Mouse (Mus musculus): ENCODE results near the gene 1500011B03Rik.

1500011B03Rik gene

DNA sequence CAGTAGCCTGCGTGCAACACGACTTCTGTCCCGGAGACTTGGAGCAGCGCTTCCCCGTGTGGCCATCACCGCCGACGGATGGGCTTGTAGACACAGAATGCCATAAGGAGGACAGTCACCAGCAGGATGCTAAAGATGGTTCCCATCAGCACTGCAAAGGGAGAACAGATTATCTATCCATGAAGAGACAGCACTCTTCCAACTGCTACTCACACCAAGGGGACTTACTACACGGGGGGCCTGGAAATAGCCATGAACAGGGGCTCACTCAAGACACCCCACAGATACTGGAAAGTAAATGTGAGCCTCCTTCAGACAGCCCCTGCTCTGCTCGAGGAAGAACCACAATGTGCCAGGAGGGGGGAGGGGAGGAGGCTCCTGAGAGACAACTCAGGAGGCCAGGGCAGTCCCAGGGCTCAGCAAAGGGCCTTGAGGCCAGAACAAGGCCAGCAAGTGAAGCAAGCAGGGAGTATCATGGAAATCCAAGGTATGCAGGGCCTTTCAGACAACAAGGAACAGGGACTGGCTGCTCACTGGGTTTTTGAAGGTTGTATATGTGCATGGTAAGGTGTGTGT, 14.0 kb downstream of the 1500011B03Rik start:
- DNase-seq (ENCODE audit: low spot score in 2 of 2) = no peak

DNA sequence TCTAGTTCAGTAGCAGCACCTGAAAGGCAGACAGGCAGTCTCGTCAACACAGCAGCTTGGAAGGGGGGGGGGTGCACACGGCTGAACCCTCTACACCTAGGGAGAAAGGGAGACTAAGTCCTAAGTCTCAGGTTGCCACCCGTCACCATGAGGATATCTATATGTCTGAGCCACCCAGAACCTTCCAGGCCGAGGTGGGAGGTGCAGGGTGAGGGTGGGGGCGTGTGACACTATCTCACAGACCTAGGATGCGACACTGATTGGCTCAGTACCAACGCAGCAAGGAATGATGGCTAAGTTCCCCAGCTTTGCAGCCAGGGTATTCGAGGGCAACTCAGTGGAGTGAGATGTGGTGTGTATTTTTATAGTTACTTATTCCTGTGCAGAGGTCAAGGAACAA, 14.9 kb downstream of the 1500011B03Rik start:
- no peak for DNase-seq (ENCODE audit: low spot score in 2 of 2)

DNA sequence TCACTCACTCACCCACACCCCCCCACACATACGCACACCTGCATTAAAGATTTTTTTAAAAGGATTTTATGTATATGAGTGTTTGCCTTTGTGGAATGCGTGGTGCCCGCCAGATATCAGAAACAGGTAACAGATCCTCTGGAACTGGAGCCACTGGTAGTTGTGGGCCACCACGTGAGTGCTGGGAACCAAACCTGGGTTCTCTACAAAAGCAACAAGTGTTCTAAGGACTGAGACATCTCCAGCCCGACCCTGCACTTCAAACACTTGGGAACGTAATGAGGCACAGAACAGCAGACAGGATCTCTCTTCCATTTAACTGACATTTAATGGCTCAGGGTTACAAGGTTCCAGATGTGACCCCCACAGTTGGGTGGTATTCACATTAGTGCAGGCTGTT, 15.4 kb downstream of the 1500011B03Rik start:
- no peak for DNase-seq (ENCODE audit: low spot score in 2 of 2)

DNA sequence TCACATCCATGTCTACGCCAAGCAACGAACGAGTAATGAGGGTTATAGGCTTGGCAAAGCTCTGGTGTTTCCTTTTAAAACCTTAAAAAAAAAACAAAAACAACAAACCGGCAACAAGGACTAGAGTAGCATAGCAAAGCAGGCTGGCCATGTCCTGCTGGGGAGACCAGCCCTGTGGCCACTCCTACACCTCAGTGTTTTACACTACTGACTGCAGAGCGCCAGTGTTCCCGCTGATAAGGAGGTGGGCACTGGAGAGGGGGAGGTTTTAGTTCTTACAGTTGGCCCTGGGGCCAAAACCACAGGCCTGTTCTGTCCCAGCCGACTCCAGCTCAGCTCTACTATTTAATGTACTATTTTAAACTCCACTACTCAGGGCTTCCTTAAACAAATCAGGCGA, 15.8 kb downstream of the 1500011B03Rik start:
- DNase-seq (ENCODE audit: low spot score in 2 of 2) = no peak

DNA sequence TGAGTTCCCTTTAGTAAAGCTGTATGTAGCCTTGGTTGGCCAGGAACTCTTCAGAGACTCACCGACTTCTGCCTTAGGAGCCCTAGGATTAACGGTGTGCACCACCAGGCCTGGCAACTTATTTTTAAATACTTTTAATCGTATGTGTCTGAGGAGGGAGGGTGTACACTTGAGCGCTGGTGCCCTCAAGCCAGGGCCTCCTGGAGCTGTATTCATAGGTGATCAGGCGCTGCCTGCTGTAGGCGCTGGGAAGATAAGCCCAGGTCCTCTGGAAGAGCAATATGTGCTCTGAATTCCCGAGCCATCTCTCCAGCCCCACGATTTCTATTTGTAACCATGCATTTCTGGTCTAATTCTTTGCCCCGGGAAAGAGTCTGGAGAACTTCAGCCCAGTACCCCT, 16.2 kb downstream of the 1500011B03Rik start:
- no peak for DNase-seq (ENCODE audit: low spot score in 2 of 2)

DNA sequence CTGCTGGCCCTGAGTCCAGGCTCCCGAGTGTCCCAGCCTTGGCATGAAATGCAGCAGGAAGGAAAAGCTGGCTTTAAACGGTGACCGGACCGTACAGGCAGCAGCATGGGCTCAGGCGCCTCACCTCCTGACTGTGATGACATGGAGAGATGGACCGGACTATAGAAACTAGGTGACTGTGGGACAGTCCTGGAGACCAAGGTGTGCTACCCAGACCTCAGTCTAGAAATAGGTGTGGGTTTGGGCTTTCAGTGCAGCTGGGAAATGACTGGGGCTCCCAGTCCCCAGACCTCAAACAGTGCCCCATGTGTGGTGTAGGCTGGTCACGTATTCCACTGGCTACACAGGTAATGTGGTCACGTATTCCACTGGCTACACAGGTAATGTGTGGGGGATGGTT, 16.6 kb downstream of the 1500011B03Rik start:
- DNase-seq (ENCODE audit: low spot score in 2 of 2) = no peak

DNA sequence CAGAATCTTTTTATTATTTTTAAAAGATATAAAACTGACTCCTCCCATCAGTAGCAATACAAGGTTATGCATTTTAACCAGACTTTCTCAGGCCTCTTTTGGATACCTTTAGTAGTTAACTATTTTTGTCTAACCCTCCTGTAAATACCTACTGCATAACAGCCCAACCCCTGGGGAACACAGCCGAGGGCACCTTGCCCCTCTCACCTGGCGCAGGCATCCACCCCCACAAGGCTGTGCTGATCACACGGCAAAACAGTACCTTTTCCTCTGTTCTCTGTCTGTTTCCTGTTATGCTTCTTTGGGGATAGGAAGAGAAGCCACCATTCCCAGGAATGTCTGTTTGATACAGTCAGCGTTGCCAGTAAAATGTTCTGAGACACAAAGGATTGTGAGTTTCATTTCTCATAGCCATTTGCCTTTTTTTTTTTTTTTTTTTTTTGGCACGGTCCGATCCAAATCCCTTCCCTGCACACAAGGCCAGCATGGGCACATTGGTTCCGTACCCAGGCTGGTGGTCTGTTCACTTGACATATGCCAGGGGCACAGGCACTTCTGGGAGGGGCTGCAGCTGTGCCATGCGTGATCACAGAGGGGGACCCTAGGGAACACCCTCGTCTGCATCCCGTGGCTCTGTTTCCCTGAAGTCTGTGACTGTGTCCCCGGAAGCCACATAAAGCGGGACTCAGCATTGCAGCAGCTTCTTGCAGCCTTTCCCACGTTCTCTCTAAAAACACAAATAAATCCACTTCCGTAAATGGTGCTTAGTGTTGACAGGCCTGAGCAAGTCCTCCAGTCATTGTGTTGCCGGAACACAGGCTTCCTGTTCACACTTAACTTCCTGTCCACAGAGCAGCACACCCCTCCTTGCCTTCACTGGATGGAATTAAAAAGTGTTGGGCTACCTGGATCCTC, 17.6 kb downstream of the 1500011B03Rik start:
- peak; percentile 43 to 52 for DNase-seq (ENCODE audit: low spot score in 2 of 2)

DNA sequence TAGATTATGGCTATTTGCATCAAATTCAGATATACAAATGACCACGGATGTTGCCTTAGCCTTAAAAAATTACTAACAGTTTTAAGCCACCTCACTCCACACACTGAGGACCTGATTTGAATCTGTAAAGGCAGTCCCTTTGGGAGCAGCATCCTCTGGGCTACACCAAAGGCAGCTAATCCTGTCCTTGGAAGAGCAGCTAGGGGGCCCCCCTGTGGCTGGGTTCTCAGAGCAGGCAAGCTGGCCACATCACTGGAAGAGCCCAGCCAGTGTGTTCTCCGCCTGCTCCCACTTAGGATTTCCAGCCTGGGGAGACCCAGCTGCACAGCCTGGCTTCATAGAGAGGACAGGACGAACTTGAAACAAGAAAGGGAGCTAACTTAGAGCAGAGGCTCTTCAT, 18.3 kb downstream of the 1500011B03Rik start:
- no peak for DNase-seq (ENCODE audit: low spot score in 2 of 2)

DNA sequence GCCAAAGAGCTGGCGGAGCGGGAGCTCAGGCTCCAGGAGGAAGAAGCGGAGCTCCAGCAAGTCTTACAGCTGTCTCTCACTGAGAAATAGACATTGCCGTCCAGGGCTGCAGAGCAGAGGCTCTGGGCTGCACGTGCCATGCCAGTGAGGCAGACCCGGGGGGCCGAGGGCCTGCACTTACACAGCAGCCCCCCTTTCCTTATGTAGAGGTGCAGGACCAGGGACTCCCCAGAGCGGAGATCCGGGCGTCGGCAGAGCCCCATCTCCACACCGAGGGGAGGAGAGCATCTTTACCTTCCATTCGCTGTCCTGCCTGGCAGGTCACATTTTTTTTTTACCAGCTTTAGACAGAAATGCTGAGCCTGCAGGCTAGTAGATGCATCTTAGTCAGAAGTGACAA, 18.9 kb downstream of the 1500011B03Rik start:
- no peak for DNase-seq (ENCODE audit: low spot score in 2 of 2)

DNA sequence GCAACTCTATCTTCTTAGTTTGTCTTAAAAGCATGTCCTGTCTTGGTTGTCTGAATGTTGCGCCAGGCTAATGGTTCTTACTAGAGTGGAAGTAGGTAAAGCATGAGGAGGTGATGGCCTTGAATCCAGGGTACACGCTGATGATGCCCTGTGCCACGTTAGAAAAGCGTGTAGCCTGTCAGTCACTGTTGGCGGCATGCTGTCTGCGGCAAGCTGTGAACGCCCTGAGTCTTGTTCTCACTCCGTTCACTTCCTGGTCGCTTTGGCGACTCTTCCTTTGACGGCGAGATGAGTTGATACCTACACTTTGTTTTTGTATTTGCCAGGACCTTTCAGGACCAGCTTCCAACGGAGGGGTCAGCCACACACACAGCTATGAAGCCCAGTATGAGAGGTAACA, 20.0 kb downstream of the 1500011B03Rik start:
- DNase-seq (ENCODE audit: low spot score in 2 of 2) = no peak

DNA sequence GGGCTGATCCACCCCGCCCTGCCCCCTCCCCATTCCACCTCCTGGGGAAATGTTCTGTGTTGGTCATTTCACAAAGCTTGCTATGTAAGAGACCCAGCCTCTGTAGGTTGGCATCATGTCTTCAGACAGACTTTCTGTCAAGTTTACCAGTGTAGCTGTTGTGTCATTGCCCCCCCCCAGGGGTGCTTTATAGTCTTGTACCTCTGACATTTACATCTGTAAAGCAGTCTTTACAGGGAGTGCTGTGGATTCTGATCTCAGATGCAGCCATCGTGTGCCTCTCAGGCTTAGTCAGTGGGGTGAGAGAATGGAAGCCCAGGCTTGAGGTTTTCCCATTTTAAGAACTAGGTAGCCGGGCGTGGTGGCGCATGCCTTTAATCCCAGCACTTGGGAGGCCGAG, 21.4 kb downstream of the 1500011B03Rik start:
- DNase-seq (ENCODE audit: low spot score in 2 of 2) = no peak

DNA sequence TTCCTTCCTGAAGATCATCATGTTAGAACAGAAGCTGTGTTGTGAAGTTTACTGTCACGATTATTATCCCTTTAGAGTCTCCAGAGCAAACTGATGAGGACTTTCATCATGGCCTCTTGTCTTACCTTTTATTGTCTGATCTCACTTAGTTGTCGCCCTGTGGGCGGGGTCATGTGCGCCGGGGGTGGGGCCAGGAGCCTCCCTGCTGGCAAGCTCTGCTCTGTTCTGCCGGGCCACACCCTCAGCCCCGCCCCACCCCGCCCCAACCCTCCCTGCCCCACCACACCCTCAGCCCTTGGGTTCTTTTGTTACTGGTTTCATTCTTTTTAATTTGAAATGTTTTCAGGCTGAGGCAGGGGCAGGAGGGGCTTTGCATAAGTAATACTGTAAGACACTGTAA, 22.2 kb downstream of the 1500011B03Rik start:
- DNase-seq (ENCODE audit: low spot score in 2 of 2) = no peak

DNA sequence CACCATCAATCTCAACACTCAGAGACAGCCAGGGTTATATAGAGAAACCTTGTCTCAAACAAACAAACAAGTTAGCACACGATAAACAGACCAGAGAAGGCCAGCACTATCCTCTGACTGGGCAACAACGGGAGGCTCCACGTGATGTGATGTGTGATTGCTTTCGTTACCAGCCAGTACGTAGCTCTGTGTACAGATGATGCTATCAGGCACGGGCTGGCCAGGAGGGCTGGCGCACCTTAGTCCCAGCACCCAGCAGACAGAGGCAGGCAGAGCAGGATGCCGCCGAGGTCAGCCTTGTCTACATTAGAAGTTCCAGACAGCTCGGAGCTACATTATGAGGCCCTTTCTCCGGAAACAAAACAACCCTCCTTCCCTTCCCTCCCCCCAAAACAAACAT, 23.4 kb downstream of the 1500011B03Rik start:
- DNase-seq (ENCODE audit: low spot score in 2 of 2) = no peak

DNA sequence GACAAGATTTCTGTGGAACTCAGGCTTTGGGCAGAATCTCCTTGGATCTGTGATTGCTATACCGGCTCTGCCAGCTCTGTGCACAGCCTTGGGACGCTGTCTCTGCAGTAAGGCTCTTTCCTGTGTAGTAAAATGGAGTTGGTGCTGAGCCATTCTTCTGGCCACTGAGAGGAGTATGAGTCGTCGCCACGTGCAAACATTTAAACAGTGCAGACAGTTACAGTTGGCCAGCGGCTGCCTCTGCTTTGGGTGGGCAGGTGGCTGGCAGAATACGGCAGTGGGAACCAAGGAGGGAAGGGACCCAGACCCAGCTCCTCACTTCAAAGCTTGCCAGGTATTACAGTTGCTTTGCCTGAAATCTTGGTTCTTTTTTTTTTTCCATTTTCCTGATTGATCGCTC, 26.0 kb downstream of the 1500011B03Rik start:
- no peak for DNase-seq (ENCODE audit: low spot score in 2 of 2)

DNA sequence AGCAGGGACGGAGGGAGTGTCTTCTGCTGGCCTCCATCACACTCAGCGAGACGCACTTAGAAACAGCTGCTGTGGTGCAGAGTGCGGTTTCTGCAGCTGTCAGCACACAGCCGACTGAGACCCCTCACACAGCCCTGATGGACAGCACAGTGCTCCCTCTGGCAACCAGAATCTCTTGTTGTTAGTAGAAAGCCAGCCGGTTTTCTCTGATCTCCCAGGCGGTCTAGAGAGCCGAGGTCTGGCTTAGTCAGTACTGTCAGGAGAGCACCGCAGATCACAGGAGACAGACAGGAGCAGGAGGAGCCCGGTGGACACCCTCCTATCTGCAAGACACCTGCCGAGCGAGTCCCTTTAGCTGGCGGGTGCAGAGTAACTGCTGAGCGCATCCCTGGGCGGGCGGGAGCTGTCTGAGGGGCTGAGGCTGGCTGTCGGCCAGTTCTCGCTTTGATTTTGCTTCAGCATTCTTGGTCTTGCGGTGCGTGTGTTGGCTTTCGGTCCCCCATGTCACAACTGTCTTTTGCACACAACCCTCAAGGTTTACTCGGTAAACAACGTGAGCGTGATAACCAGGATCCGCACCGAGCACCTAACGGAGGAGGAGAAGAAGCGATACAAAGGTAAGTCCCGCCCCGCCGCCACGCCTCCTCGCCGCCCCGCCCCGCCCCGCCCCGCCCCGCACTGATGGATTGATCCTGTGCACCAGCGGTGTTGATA, 26.8 kb downstream of the 1500011B03Rik start:
- no peak for DNase-seq (ENCODE audit: low spot score in 2 of 2)

DNA sequence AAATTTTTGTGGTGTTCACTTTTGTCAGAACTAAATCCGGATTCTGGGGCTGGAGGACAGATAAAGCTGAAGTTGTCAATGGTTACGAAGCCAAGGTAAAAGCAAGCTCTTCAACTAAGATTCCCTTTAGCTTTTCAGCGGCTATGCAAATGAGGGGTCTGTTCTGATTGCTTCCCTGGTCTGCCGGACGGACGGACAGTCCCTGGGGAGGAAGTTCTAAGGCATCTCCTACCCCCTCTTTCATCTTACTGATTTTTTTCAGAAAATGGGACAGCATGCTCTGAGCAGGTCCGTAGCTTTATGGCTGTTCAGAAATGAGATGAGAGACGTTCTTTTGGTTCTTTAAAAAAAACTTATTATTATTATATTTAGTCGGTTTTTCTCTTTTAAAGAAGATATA, 27.6 kb downstream of the 1500011B03Rik start:
- DNase-seq (ENCODE audit: low spot score in 2 of 2) = no peak

DNA sequence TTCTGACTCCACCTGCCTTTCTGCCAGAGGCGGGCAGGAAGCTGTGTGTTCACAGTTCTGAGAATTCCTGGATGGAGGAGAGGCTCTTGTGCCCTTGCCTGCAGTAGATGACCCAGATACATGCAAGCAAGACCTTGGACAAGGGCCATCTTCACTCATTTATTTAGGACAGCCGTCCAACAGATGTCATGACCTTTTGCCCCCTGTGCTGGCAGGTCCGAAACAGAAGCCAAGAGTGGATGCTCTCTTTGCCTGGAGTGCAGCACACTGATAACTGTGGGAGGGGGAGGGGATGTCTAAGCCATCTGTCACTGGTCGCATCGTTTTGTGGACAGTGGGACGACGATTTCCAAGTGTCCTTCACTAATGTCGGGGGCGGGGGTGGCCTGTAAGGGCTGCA, 28.0 kb downstream of the 1500011B03Rik start:
- DNase-seq (ENCODE audit: low spot score in 2 of 2) = no peak

DNA sequence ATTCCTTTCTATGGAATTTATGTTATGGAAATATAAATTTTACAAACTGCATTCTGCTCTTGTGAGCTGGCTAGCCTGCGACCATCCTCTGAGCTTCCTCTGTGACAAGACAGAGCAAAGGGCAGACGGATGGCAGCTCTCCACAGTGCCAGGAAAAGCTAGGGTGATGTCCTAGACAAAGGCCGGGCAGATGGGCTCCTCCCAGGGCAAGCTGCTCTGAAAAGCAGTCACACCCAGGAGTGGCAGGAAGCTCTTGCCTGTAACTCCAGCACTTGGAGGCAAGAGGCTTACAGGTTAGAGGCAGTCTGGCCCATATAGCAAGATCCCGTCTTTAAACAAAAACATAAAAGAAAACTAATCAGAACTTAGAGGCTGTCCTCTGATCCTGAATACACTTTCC, 28.7 kb downstream of the 1500011B03Rik start:
- no peak for DNase-seq (ENCODE audit: low spot score in 2 of 2)

DNA sequence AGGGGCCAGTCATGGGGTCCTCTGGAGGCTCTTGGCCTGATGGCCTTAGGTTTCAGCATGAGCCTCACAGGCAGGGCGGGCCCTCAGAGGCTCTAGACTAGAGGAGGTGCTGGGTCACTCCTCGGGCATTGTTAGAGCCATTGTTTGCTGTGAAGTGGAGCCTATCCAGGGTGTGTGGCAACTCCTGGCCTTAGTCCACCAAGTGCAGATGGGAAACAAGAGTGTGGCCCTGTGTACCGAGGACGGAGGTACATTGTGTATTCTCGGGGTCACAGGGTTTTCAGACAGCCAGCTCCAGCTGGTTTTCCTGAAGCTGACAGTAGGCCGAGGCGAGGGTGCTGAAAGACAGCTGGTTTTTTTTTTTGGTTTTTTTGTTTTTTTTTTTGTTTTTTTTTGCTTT, 30.0 kb downstream of the 1500011B03Rik start:
- no peak for DNase-seq (ENCODE audit: low spot score in 2 of 2)

DNA sequence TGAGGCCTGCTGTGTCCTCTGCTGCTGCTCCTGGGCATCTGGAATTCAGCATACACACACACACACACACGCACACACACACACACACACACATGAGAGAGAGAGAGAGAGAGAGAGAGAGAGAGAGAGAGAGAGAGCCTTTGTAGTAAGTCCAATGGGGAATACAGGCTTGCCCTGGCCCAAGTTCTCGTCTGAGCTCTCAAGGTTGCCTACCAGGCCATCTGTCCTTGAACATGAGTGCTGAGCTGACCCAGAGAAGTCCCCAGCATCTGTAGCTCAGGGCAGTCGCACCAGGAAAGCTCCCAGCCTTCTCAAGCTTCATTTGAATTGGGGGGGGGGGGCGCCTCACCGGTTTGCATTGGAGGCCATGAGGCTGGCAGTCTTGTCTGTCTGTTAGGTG, 38.1 kb downstream of the 1500011B03Rik start:
- no peak for DNase-seq (ENCODE audit: low spot score in 2 of 2)

DNA sequence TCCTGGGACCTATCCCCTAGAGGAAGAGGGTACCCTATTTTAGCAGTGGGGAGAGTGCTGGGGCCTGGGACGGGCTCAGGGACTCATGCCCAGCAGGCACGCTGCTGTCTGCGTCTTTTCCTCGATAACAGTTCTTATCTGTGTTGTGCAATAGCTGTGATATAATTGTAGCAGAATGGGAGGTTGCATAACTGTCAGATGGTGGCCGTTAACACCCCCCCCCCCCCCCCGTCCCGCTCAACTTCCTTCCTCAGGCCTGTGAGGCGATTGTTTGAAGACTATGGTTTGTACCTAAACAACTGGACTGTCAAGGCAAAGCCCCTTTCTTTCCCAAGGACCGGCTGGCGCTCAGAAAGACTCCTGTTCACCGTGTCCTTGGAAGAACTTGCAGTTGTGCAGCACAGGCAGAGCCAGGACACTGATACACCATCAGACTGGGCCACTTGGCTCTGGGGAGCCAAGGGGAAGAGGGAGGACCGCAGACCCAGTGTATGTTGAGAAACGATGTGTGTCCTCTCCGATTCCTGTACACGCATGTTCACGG, 38.6 kb downstream of the 1500011B03Rik start:
- DNase-seq (ENCODE audit: low spot score in 2 of 2) = peak in 1 of 2 experiments; percentile 40

DNA sequence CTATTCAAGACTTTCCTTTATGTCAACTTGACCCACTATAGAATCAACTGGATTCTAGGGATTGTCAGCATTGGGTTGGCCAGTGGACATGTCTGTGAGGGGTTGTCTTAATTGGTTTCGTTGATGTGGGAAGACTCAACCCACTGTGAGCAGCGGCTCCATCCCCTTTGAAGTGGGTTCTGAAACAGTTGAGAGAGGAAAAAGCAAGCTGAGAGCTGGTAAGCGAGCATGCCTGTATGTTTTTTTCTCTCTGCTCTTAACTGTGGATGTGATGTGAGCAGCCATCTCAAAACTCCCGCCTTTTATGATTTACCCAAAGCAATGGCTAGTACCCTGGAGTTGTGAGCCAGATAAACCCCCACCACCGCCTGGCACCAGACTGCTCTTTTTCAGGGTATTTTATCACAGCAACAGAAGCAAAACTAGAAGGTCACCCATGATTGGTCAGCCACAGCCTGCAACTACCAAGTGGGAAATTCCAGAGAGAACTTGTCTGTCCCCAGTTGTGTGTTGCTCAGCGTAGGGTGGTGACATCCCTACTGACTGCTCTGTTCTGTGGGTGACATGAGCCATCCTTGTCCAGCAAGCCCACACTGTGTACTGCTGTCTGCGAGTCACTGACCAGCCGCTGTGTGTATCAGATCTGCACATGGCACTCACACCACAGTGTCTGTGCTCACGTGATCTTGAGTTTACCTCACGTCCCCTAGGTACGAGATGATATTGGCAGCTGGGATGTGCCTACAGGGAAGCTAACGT, 39.7 kb downstream of the 1500011B03Rik start:
- DNase-seq (ENCODE audit: low spot score in 2 of 2) = peak; percentile 73 to 83

All from natural killer cell, adult 2 months (primary cell).